Mouse (Mus musculus) midbrain, postnatal 0 days (tissue): Measurements from ENCODE around the gene Hist2h2bb. TPM values are rescaled to one million over a fixed set of nuclear protein-coding genes. Genes with fewer than 3 reads are reported as not detected.
"Not testable (repeated sequence)": the region's sequence is repeated elsewhere in the genome, so short reads cannot be mapped to it uniquely, and the experiment has no call there.

ENCODE experiments used
- ATAC-seq: fragments of 200-750 bp; cut with Nextera tagmentation; 2 replicates; pipeline ENCODE4 v1.8.0; 2017; ENCODE audit warnings: moderate number of reproducible peaks, mild to moderate bottlenecking, moderate TSS enrichment, moderate library complexity; ENCODE audit not compliant: low FRiP score
- DNase-seq: peaks from one replicate; pipeline ENCODE4 v3.0.0-alpha.2; 2015; ENCODE audit warnings: low spot score
- H3K27ac ChIP-seq: fragments of 300-500 bp; sonication (generic); 2 replicates; pipeline ENCODE4 v1.5.1; 2014; ENCODE audit warnings: low read depth, mild to moderate bottlenecking, low read length, mixed read lengths
- H3K27me3 ChIP-seq: fragments of 300-500 bp; sonication (generic); 2 replicates; pipeline ENCODE4 v1.6.1; 2014; ENCODE audit warnings: low read length, control low read depth, mixed read lengths; ENCODE audit not compliant: insufficient read depth
- H3K36me3 ChIP-seq: fragments of 300-500 bp; sonication (generic); 2 replicates; pipeline ENCODE4 v1.6.1; 2014; ENCODE audit warnings: low read length, control low read depth, mixed read lengths; ENCODE audit not compliant: insufficient read depth
- H3K4me1 ChIP-seq: fragments of 300-500 bp; sonication (generic); 2 replicates; pipeline ENCODE4 v1.6.1; 2014; ENCODE audit warnings: mild to moderate bottlenecking, control low read depth, antibody characterized with exemption, low read length, mixed read lengths; ENCODE audit not compliant: insufficient read depth
- H3K4me2 ChIP-seq: fragments of 300-500 bp; sonication (generic); 2 replicates; pipeline ENCODE4 v1.6.1; 2014; ENCODE audit warnings: low read depth, mild to moderate bottlenecking, low read length, mixed read lengths; ENCODE audit not compliant: poor library complexity, severe bottlenecking
- H3K4me3 ChIP-seq: fragments of 300-500 bp; sonication (generic); 2 replicates; pipeline ENCODE4 v1.5.1; 2014; ENCODE audit warnings: low read depth, mild to moderate bottlenecking, low read length, moderate library complexity
- H3K9ac ChIP-seq: fragments of 300-500 bp; sonication (generic); replicated peaks from 2 replicates; pipeline ENCODE4 v1.6.1; 2014; ENCODE audit warnings: mild to moderate bottlenecking, low read length, moderate library complexity, mixed read lengths; ENCODE audit not compliant: poor library complexity, severe bottlenecking
- H3K9me3 ChIP-seq: fragments of 300-500 bp; sonication (generic); 2 replicates; pipeline ENCODE4 v1.6.1; 2016; ENCODE audit warnings: low read length, control low read depth
- CTCF ChIP-seq: IDR thresholded peaks from 2 replicates; pipeline ENCODE4 v1.5.1; 2016; ENCODE audit warnings: antibody characterized with exemption, mild to moderate bottlenecking
- WGBS: fragments of 180-500 bp; shearing (Covaris S2); extraction: QIAGEN DNeasy Blood & Tissue Kit; methylation state at CpG from one replicate; pipeline ENCODE4 v1.1.7; 2014; 5-methylcytosine and 5-hydroxymethylcytosine counted together
- polyA plus RNA-seq: library from polyadenylated mRNA; unstranded; fragments of >200 nt; fragmentation: Nextera tagmentation; extraction: Ambion mirVana; gene quantifications from 2 replicates; pipeline ENCODE4 v1.2.1, GENCODE M21; 2015
- total RNA-seq: library from RNA; depleted of rRNA; stranded (reverse); fragments of >200 nt; gene quantifications from 2 replicates; pipeline ENCODE4 v1.2.3, GENCODE M21; 2014

The Hist2h2bb gene
- total and polyA plus RNA-seq, 2 experiments from 2014 or later = 1.7 to 343 TPM

GRCm38 (mm10) chr3:96268051-96268775, 1.3 kb upstream of the Hist2h2bb start, which contains the start of gene Hist2h3b:
TSS of gene Hist2h3b (plus strand) at chr3:96268654.
- no peaks in the 10 kb centered on the region for H3K9me3 ChIP-seq
- H3K4me1 ChIP-seq = peaks cover 5% of the 10 kb centered on the region; the same call in 1 of the 2 replicates
- H3K9ac ChIP-seq = peak within 1 kb of the TSS; percentile 57; the same call in 1 of the 2 replicates
- 20% methylated on average over 30 of the region's 30 CpGs for WGBS
- ATAC-seq = peak; percentile 82
- peak; percentile 93 for DNase-seq
- H3K27me3 ChIP-seq = no peaks in the 10 kb centered on the region
- peak within 1 kb of the TSS; percentile 92 for H3K27ac ChIP-seq
- no peaks in the 10 kb centered on the region for H3K36me3 ChIP-seq
- TF ChIP-seq CTCF = no peak
- H3K4me2 ChIP-seq = peak within 1 kb of the TSS; percentile 80
- peak within 1 kb of the TSS; percentile 48 for H3K4me3 ChIP-seq

DNA sequence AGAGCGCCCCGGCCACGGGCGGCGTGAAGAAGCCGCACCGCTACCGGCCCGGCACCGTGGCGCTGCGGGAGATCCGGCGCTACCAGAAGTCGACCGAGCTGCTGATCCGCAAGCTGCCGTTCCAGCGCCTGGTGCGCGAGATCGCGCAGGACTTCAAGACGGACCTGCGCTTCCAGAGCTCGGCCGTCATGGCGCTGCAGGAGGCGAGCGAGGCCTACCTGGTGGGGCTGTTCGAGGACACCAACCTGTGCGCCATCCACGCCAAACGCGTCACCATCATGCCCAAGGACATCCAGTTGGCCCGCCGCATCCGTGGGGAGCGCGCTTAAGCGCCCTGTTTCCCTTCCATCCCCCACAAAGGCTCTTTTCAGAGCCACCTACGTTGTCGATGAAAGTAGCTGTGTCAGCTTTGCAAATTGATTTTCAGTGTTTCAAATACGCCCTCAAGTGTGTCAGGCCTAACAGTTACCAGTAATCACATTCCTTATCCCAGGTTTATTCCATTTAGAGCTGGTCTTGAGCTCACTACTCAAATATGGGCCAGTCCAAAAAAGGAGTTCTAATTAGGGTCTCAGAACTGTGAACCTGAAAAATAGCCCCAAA, 675 bp upstream of the Hist2h2bb start:
- not testable (repeated sequence) for H3K27me3 ChIP-seq, DNase-seq, H3K36me3 ChIP-seq, H3K9me3 ChIP-seq, H3K4me1 ChIP-seq
- Histone ChIP-seq H3K4me2 (peak overlapping the region; percentile 80), H3K4me3 (peak overlapping the region; percentile 48), H3K27ac (peak overlapping the region; percentile 92), H3K9ac (peak overlapping the region; percentile 48; the same call in 1 of the 2 replicates)
- WGBS = 0% methylated on average over 11 of the region's 44 CpGs
- peak; percentile 54 for ATAC-seq

DNA sequence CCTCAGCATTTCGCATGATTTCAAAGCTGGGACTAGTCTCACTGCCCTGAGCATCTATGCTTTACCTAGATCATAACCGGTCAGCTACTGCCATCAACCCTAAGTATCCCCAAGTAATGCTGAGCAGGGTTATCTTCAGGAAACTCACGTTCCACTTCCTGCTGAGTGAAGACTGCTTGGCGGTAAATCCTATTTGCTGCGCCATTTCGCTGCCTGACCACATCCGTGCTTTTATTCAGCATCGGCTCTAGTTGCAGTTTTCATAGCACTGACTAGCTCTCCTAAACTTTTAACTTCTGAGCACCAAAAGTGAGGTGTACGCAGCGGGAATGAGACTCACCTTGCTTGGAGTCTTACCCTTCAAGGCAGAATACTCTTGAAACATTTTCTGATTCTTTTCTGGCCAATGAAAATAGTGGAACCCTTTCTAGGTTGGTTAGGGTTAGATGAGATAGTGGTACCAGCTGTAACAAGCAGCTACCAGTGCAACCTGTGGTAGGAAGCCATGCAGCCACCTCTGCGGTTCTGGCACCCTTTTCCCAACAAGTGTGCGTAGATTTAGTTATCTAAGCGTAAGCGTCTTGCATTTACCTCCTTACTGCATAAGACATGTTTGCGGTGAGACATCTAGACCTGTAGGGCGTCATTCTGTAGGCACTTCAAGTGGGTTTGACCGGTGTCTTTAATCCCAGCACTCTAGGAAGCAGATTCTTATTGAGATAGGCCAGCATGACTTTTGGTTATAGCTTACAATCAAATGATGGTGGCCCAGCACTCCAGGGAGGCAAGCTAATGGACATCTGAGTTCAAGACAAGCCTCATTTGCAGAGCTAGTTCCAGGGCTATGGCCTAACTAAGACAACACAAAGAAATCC, 4.3 kb downstream of the Hist2h2bb start:
- DNase-seq = no peak

GRCm38 (mm10) chr3:96277428-96277799, 7.9 kb downstream of the Hist2h2bb start:
- Histone ChIP-seq H3K27me3 (no peaks in the 10 kb centered on the region), H3K4me1 (no peaks in the 10 kb centered on the region), H3K9me3 (no peaks in the 10 kb centered on the region), H3K27ac (peak overlapping the region; percentile 69; the same call in 1 of the 2 replicates), H3K4me2 (peak overlapping the region; percentile 60), H3K9ac (peak overlapping the region; percentile 44; the same call in 1 of the 2 replicates), H3K4me3 (peak overlapping the region; percentile 39), H3K36me3 (no peaks in the 10 kb centered on the region)
- no peak; the same call in 1 of the 2 replicates for TF ChIP-seq CTCF
- WGBS = 13% methylated on average over 8 of the region's 8 CpGs
- ATAC-seq = no peak
- DNase-seq = peak; percentile 32

More for the DNA sequence above, 4.3 kb downstream of the Hist2h2bb start:
- Histone ChIP-seq H3K4me1 (no peaks in the 10 kb centered on the region), H3K27me3 (no peaks in the 10 kb centered on the region), H3K36me3 (no peaks in the 10 kb centered on the region), H3K4me3 (no peak overlapping the region), H3K9ac (no peak overlapping the region), H3K4me2 (no peak overlapping the region), H3K9me3 (no peaks in the 10 kb centered on the region), H3K27ac (no peak overlapping the region)
- ATAC-seq = no peak
- TF ChIP-seq CTCF = no peak
- WGBS = 88% methylated on average over 17 of the region's 17 CpGs

DNA sequence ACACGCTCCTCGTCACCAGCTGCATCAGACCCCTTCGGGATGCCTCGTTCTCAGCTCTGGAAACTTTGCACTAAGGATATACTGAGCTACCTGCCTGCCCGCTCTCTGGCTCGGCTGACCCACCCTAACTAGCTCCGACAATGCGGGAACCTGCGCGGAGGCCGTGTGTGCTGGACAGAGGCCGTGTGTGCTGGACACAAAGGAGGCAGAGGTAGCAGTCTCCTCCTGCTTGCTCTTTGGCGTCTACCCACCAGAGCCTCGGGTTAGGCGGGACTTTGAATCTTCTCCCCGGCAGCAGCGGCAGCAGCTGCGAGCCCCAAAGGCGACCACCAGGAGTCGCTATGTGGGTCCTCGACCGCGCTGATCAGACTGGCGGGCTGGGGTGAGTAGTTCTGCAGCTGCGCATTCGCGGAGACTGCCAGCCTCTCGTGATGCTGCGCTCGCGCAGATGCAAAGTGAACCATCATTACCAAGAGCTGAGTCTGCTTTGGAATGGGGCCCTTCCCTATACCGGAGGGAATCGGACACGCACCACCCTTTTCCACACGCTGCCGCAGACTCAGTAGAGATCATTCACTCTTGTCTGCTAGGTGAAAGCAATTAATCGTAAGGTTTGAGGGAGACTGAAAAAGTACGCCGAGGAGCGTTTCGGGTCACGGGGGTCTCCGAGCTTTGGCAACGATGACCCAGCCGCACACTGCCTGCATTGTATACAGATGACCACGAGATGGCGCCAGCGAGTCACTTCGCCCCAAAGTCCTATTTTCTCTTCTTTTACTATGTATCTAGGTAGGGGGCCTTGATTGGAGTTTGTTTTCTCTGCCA, 8.5 kb downstream of the Hist2h2bb start:
- Histone ChIP-seq H3K27ac (peak overlapping the region; percentile 69), H3K36me3 (no peaks in the 10 kb centered on the region), H3K4me3 (peak overlapping the region; percentile 39), H3K4me2 (peak overlapping the region; percentile 60), H3K9ac (peak overlapping the region; percentile 44; the same call in 1 of the 2 replicates), H3K27me3 (no peaks in the 10 kb centered on the region), H3K4me1 (no peaks in the 10 kb centered on the region), H3K9me3 (no peaks in the 10 kb centered on the region)
- TF ChIP-seq CTCF = peak; percentile 88
- under 1% methylated on average over 49 of the region's 49 CpGs for WGBS
- ATAC-seq (peak; percentile 95), DNase-seq (peak; percentile 97)
